Mouse (Mus musculus) embryonic facial prominence, embryonic 14.5 days (tissue): ENCODE measurements at regions not wholly inside any gene's neighbourhood (a gene's known extent, or its start where the extent isn't known, plus 50 kb on each side); places are given as distances from the start of the nearest gene placed in this dataset.
A peak's percentile ranks its signal among the peaks of the same experiment; 100 is the strongest.

Experiments
- ATAC-seq: fragments of 200-750 bp; cut with Nextera tagmentation; 2 replicates; pipeline ENCODE4 v1.8.0; 2017; ENCODE audit warnings: low read depth, moderate number of reproducible peaks, moderate TSS enrichment
- DNase-seq: peaks from one replicate; pipeline ENCODE4 v3.0.0-alpha.2; 2015; ENCODE audit warnings: low spot score
- H3K27ac ChIP-seq: fragments of 300-500 bp; sonication (generic); replicated peaks from 2 replicates; pipeline ENCODE4 v1.5.1; 2014; ENCODE audit warnings: low read depth, mild to moderate bottlenecking, low read length, moderate library complexity
- H3K27me3 ChIP-seq: fragments of 300-500 bp; sonication (generic); replicated peaks from 2 replicates; pipeline ENCODE4 v1.6.1; 2014; ENCODE audit warnings: low read length; ENCODE audit not compliant: control insufficient read depth, insufficient read depth
- H3K36me3 ChIP-seq: fragments of 300-500 bp; sonication (generic); 2 replicates; pipeline ENCODE4 v1.6.1; 2014; ENCODE audit warnings: low read length, mixed read lengths; ENCODE audit not compliant: control insufficient read depth, insufficient read depth
- H3K4me1 ChIP-seq: fragments of 300-500 bp; sonication (generic); 2 replicates; pipeline ENCODE4 v1.6.1; 2014; ENCODE audit warnings: antibody characterized with exemption, low read length; ENCODE audit not compliant: control insufficient read depth, insufficient read depth
- H3K4me2 ChIP-seq: fragments of 300-500 bp; sonication (generic); 2 replicates; pipeline ENCODE4 v1.6.1; 2014; ENCODE audit warnings: low read depth, mild to moderate bottlenecking, low read length, moderate library complexity, mixed read lengths
- H3K4me3 ChIP-seq: fragments of 300-500 bp; sonication (generic); 2 replicates; pipeline ENCODE4 v1.5.1; 2014; ENCODE audit warnings: low read depth, mild to moderate bottlenecking, low read length
- H3K9ac ChIP-seq: fragments of 300-500 bp; sonication (generic); 2 replicates; pipeline ENCODE4 v1.6.1; 2014; ENCODE audit warnings: low read depth, mild to moderate bottlenecking, low read length, moderate library complexity, mixed read lengths
- H3K9me3 ChIP-seq: fragments of 300-500 bp; sonication (generic); 2 replicates; pipeline ENCODE4 v1.6.1; 2016; ENCODE audit warnings: low read length; ENCODE audit not compliant: control insufficient read depth
- WGBS: fragments of 180-500 bp; shearing (Covaris S2); extraction: QIAGEN DNeasy Blood & Tissue Kit; methylation state at CpG from one replicate; pipeline ENCODE4 v1.1.7; 2014; 5-methylcytosine and 5-hydroxymethylcytosine counted together

GRCm38 (mm10) chrX:51294797-51295506 lies 88.6 kb upstream of the Mbnl3 start:
- no peaks in the 10 kb centered on the region for H3K9me3 ChIP-seq
- no peak overlapping the region for H3K4me3 ChIP-seq
- H3K4me2 ChIP-seq = no peak overlapping the region
- H3K27ac ChIP-seq = no peak overlapping the region
- H3K36me3 ChIP-seq = no peaks in the 10 kb centered on the region
- DNase-seq (peak; percentile 0), ATAC-seq (no peak)
- no peaks in the 10 kb centered on the region for H3K4me1 ChIP-seq
- H3K9ac ChIP-seq = no peak overlapping the region
- WGBS = 64% methylated on average over 7 of the region's 7 CpGs
- 0 out of 2 replicates have a peak, but pooled peaks cover 6% of the 10 kb centered on the region for H3K27me3 ChIP-seq

- H3K27me3 ChIP-seq = 0 out of 2 replicates have a peak, but pooled peaks cover 6% of the 10 kb centered on the region
- 80% methylated on average over 5 of the region's 5 CpGs for WGBS
- no peaks in the 10 kb centered on the region for H3K4me1 ChIP-seq
- H3K4me2 ChIP-seq = no peak overlapping the region
- DNase-seq (no peak), ATAC-seq (no peak)
- H3K4me3 ChIP-seq = no peak overlapping the region
- H3K9me3 ChIP-seq = no peaks in the 10 kb centered on the region
- no peaks in the 10 kb centered on the region for H3K36me3 ChIP-seq
- no peak overlapping the region for H3K27ac ChIP-seq
- H3K9ac ChIP-seq = no peak overlapping the region
Observed at GRCm38 (mm10) chrX:51292310-51292709, 86.0 kb upstream of the Mbnl3 start.

- Histone ChIP-seq H3K27ac (no peak overlapping the region), H3K4me1 (no peaks in the 10 kb centered on the region), H3K9ac (no peak overlapping the region), H3K4me3 (no peak overlapping the region), H3K27me3 (no peaks in the 10 kb centered on the region), H3K4me2 (no peak overlapping the region), H3K9me3 (no peaks in the 10 kb centered on the region), H3K36me3 (no peaks in the 10 kb centered on the region)
- DNase-seq = peak; percentile 58
- no peak for ATAC-seq
Observed at GRCm38 (mm10) chrX:51278270-51278669, 71.9 kb upstream of the Mbnl3 start.

- no peaks in the 10 kb centered on the region for H3K27me3 ChIP-seq
- H3K4me3 ChIP-seq = no peak overlapping the region
- no peak overlapping the region for H3K4me2 ChIP-seq
- no peaks in the 10 kb centered on the region for H3K4me1 ChIP-seq
- H3K9ac ChIP-seq = no peak overlapping the region
- H3K36me3 ChIP-seq = no peaks in the 10 kb centered on the region
- ATAC-seq (no peak), DNase-seq (peak; percentile 10)
- no peak overlapping the region for H3K27ac ChIP-seq
- H3K9me3 ChIP-seq = no peaks in the 10 kb centered on the region
Observed at GRCm38 (mm10) chrX:51264746-51265145, 58.4 kb upstream of the Mbnl3 start.
